Mouse (Mus musculus) induced T-regulatory cell, adult 2 months (primary cell): ENCODE results near the gene Trim6.
"Not testable (repeated sequence)": the region's sequence is repeated elsewhere in the genome, so short reads cannot be mapped to it uniquely, and the experiment has no call there.

Experiments
- DNase-seq: peaks from one replicate; pipeline ENCODE4 v3.0.0-alpha.2; 2012; ENCODE audit warnings: low read depth

Trim6 gene

GRCm38 (mm10) chr7:104218701-104219569 is at the start of gene Trim6:
Gene Trim6, plus strand, starts transcription at chr7:104218793.
- DNase-seq, result no peak

GRCm38 (mm10) chr7:104169634-104170204 is 48.9 kb upstream of the Trim6 start:
- DNase-seq, result no peak

- no peak for DNase-seq
These were observed 43.5 kb upstream of the Trim6 start for GRCm38 (mm10) chr7:104175085-104175484.

- no peak for DNase-seq
These were observed 40.1 kb upstream of the Trim6 start for GRCm38 (mm10) chr7:104178422-104179054.

- no peak for DNase-seq
These were observed 39.5 kb upstream of the Trim6 start for GRCm38 (mm10) chr7:104179074-104179473.

- DNase-seq, result no peak
These were observed 35.3 kb upstream of the Trim6 start, which contains the start of gene Olfr648 for GRCm38 (mm10) chr7:104183292-104183691. Gene Olfr648, minus strand, starts transcription at chr7:104183392.

GRCm38 (mm10) chr7:104191275-104191674 is 27.3 kb upstream of the Trim6 start:
- peak; percentile 9 for DNase-seq

GRCm38 (mm10) chr7:104195885-104196284 is 22.7 kb upstream of the Trim6 start, which contains the start of gene Olfr649:
Gene Olfr649, minus strand, starts transcription at chr7:104195985.
- DNase-seq, result no peak

GRCm38 (mm10) chr7:104199822-104200221 is 18.8 kb upstream of the Trim6 start:
- peak; percentile 83 for DNase-seq

GRCm38 (mm10) chr7:104206197-104206596 is 12.4 kb upstream of the Trim6 start:
- DNase-seq, result no peak

- DNase-seq, result no peak
These were observed 2.5 kb upstream of the Trim6 start for GRCm38 (mm10) chr7:104216011-104216535.

GRCm38 (mm10) chr7:104217881-104218280 is 712 bp upstream of the Trim6 start:
- DNase-seq, result peak; percentile 36

- DNase-seq, result peak; percentile 76
These were observed 12.6 kb downstream of the Trim6 start for GRCm38 (mm10) chr7:104231203-104231602.

- no peak for DNase-seq
These were observed 22.3 kb downstream of the Trim6 start for GRCm38 (mm10) chr7:104240857-104241256.

- no peak for DNase-seq
These were observed 25.0 kb downstream of the Trim6 start for GRCm38 (mm10) chr7:104243616-104244015.

- peak; percentile 94 for DNase-seq
These were observed 25.9 kb downstream of the Trim6 start, which contains the start of gene Trim34a for GRCm38 (mm10) chr7:104244287-104245181. Gene Trim34a, plus strand, starts transcription at chr7:104244457.

GRCm38 (mm10) chr7:104260380-104260779 is 41.8 kb downstream of the Trim6 start:
- not testable (repeated sequence) for DNase-seq

- DNase-seq, result not testable (repeated sequence)
These were observed 46.7 kb downstream of the Trim6 start for GRCm38 (mm10) chr7:104265335-104265734.

GRCm38 (mm10) chr7:104279361-104279760 is 60.8 kb downstream of the Trim6 start:
- DNase-seq, result not testable (repeated sequence)
